Mouse (Mus musculus) brain, embryonic 18.5 days (tissue): Measurements from ENCODE around the gene Dnah3.

ENCODE experiments used
- DNase-seq: peaks from one replicate; pipeline ENCODE4 v3.0.0-alpha.2; 2012; ENCODE audit warnings: low read depth, low spot score

Dnah3 gene

DNA sequence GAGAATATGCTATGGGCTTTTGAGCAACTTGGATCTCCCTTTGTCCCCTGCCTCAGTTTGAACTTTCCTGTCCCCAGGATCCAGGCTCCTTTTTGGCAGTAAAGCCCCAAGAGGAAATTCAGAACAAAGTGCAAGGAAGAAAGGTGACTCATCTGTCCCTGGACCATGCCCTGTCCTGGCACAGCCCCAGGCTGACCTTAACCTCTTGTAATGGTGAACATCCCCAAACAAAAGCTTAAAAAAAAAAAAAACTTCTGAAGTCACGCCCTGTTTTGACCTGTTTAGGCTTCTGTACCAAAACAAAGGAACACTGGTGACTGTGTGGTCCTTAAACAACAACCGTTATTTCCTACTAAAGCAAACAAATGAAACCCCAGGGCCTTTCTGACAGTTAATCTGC, 153.5 kb downstream of the Dnah3 start:
- no peak for DNase-seq

DNA sequence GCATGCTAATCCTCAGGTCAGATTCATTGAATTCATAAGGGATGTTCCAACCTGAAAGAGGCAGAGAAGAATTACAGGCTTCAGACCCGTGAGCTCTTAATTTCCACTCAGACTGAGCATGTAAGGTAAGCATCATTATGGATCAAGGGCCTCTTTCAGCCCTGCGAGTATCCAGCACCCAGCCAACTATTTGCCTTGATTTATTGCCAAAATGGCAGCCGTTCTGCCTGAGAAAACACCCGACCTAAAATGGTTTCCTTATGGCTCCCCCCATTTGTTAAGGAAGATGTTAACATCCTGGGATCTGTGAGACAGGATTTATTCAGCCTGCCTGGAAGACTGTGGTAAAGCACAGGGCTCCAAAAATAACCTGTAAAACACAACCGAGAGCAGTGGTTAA, 158.0 kb downstream of the Dnah3 start:
- no peak for DNase-seq

DNA sequence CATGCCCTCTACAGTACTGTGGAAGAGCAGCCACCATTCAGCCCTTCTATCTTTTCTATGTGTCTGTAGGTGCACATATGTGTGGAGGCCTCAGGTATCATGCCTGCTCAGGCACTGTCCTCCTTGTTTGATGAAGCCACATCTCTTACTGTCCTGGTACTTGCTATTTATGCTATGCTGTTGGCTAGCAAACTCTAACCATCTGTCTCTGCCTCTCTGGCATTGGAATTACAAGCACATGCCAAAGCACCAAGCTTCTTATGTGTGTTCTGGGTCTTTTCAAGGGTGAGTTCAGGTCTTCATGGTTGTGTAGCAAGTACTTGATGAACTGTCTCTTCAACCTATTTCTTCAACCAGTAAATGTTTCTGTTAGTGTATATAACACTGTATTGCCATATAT, 158.8 kb downstream of the Dnah3 start:
- DNase-seq = peak; percentile 10

DNA sequence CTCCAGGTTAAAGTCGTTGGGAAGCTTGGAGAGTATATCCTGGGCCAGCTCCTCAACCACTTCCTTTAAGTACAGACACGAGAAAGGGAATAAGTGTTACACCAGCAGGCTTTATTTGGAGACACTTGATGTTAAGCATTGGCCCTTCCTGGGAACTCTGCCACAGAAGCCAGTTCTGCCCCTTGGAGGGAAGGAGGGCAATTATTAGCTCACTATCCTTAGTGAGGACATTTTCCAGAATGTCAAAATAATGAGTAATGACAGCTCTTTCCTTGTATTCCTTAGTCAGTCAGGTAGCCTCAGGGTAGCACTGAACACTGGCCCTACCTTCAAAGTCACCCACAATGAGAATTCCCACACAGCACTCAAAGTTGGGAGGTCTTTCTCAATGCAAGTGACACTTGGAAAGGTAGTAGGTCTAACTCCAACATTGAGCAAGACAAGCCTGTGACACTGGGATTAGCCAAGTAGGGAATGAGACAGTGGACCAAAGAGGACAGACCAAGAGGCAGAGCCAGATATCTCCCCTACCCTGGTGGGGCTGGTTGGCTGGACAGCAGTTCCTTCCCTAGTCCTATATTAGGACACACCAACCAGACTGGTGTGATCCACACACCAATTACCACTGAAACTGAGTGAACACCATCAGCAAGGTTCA, 166.2 kb downstream of the Dnah3 start:
- no peak for DNase-seq

DNA sequence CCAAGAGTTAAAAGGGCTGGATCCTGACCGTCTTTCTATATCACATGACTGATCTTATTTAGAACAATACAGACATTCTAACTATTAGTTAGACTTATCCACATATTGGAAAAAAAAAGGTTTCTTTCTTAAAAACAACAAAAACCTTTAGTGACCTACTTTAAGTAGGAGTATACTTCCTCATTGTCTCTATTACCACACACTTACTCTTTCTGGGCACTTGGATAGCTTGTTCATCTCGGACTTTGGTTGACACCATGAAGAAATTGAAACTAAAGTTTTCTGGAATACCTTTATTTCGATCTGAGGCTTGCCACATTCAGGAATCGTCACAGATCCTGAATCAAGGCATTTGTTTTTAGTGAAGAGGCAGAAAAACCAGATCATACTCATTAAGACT, 174.0 kb downstream of the Dnah3 start:
- DNase-seq = no peak

DNA sequence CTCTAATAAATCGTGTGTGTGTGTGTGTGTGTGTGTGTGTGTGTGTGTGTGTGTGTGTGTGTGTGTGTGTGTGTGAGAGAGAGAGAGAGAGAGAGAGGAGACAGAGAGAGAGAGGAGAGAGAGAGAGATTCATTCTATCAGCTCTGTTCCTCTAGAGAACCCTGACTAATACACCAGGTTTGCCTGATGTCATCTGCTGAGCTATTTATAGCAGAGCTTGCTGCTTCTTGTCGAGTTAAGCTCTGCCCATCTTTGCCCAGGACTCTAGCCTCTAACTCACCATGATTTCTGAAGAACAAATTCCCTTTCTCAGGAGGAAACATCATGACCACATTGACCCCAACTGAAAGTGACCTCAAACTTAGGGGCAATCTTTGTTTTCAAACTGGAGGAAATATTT, 174.6 kb downstream of the Dnah3 start:
- no peak for DNase-seq

DNA sequence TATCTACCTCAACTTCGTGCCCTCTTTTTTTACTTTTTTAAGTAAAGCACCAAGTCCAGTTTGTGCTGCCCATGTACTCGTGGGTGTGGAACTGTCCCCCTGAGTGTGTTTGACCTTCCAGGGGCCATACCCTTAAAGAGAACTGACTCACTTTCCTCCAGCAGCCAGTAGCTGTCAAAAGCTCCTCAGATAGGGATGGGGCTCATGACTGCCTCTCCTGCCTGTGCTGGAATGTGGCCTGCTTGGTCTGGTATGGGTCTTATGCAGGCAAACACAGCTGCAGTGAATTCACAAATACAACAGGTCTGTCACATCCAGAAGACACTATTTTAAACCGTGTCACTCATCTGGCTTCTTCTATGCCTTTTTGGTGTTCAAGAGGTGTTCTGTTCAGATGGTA, 183.4 kb downstream of the Dnah3 start:
- DNase-seq = no peak

DNA sequence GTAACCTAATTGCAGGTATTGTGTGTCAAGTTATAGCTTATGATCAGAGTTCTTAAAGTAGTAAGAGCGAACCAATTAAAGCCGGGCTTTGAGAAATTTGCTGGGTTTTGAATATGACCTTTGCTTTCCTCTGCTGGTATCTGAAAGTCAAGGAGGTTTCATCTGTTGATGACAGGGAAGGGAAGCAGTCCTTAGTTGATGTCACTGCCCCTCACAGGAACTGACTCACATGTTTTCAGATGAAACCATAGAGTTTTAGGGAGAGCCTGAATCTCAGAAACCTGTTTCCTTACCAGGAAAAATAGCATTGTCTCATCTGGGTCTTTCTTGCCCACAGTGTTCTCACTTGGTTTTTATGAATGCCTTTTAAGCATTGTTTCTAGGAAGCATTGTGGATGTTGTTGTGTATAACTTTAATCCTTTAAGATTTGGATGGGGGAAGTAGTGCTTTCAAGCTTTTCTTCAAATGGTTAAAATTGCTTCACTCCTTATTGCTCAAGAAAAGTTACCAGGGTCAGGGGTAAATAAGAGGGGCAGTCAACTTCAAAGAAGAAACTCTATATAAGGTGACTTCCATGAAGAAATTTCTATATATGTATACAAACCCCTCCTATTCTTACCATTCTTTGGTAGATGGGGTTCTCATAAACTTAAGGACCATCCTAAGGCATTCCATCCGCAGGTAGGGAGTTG, 188.4 kb downstream of the Dnah3 start:
- no peak for DNase-seq

DNA sequence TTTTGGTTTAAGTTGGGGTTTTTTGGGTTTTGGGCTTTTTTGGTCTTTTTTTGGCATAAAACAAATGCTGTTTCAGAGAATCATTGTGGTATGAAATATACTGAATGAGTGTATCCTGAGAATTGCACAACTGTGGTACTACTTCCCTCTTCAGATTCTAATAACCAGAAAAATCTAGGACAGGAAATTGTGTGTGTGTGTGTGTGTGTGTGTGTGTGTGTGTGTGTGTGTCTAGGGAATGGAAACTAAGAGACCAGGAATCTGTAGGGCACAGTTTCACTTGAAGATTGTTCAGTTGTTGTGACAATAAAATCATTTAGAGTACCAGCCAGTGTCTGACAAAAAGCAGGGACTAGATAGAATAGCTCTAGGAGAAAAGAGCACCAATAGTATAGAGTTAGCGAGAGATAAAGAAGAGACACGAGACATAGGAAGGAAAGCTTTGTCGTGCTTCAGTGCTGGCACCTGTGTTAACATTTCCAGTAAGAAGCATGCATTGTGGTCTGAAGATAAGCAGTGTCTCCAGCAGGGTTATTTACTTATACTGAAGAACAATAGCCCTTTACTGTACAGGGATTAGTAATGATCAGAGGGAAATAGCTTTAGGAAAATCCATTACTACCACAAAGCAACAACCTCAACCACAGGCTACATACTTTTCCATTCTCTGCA, 195.6 kb downstream of the Dnah3 start:
- DNase-seq = no peak

DNA sequence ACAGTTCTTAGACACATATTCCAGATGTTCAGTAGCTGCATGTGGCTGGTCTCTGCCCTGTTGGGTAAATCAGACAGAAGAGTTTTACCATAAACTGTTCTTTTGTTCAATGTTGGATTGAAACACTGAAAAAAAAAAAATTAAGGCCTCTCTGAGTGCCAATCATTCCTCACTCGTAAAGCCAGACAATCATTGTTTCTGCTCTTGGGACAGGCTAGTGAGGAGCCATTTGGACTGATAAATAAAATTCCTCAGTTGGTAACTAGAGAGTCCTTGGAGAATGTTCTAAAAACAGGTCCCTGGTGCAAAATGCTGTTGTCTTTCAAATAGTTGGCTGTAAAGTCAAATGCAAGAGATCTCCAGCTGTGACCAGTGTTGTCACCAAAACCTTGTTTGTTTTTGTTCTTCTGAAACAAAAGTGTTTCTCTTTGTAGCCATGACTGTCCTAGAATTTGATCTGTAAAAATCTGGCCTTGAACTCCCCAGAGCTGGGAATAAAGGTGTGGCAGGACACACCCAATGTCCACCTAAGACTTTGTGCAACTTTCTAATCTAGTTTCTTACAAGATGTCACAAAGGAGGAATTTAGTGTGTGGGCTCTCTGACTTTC, 196.7 kb downstream of the Dnah3 start:
- no peak for DNase-seq

DNA sequence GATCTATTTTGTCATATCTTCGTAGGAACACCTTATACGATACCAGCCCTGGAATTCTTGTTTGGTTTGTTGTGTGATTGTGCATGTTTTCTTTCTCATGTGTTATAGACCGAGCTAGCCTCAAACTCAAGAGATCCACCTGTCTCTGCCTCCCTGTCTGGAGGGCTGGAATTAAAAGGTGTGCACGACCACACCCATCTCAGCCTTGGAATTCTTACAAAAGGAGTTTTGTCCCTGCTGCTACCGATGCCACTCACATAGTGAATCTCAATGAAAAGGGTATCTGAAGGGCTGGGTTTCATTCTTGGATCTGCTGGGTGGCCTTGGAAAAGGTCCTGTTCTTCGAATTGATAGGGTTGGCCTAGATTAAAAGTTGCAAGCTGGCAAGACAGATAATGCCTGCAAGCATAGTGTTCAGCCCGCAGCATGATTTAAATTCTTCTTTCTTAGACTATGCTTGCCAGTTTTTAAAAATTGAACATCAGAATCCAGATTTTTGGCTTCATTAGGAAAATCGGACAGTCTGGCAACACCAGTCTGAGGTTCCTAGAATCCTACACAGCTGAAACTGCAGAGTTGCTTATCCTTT, 197.5 kb downstream of the Dnah3 start:
- no peak for DNase-seq

DNA sequence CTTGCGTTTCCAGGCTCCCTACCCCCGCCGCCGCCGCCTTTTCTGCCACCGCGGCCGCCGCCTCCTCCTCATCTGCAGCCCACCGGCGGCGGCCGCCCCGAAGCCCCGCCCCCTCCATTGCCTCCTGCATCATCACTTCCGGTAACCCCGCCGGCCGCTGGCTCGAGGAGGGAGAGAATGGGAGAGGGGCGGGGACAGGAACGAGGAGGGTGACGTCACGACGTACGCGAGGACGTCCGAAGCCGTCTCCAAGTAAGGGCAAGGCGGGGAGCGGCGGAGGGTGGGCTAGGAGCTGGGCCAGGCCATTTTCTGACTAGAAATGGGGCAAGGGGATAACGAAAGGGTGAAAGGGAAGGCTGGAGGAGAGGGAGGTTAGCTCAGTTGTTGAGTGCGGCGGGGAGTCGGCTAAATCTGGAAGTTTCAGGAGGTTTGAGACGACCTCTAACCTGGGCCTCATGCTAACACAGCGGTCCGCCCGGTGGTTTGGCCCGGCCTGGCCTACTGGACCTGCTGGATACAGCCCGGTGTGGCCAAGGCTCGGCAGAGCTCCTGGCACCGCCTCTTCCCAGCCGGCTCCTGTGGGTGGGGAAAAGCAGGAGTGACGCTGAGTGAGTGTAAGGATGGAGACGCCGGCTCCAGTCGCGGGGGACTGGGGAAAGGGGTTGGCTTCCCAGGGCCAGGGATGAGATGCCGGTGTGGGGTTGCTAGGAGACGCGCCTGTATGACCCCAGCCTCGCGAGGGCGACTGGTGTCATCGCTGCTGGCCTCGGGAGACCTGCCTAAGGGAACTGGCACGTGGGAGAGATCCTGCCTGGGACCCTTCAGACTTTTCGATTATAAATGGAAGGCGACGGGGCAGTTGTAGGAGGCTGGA, 199.2 kb downstream of the Dnah3 start, which contains the start of the genes Lyrm1 and Dcun1d3:
Gene Lyrm1, plus strand, starts transcription at position 223 of the 874 bp plus-strand sequence.
Gene Dcun1d3, minus strand, starts transcription at position 660 of the 874 bp plus-strand sequence.
- DNase-seq = peak; percentile 98

DNA sequence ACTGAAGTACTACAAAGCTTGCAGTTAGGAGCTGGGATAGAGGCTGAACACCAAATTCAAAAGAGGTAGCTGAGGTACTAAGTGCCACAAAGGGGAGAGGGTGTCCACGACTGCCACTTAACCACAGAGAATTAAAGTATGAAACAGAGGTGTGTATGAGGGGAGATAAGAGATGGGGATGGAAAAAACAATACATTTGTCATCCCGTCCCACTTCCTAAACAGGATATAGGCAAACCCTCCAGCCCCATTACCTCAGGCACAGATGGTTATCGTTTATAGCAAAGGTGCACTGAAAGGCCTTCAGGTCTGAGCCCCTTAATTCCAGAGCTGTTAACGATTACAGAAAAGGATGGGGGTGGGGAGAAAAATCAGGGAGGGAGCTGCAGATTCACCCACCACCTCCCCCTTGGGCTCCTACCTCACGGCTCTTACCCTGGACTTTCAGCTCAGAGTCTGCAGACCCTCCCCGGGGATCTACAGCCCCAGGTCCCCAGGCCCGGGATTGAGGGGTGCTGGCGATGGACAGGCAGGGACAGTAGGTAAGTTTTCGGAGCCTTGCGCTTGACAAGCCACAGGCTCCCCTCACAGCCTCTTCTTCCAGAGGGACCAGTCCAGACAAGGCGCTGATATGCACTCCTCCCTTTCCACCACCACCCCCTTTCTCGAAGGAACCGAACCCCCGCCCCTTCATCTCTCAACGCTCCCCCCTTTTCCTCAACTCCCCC, 200.1 kb downstream of the Dnah3 start:
- no peak for DNase-seq

DNA sequence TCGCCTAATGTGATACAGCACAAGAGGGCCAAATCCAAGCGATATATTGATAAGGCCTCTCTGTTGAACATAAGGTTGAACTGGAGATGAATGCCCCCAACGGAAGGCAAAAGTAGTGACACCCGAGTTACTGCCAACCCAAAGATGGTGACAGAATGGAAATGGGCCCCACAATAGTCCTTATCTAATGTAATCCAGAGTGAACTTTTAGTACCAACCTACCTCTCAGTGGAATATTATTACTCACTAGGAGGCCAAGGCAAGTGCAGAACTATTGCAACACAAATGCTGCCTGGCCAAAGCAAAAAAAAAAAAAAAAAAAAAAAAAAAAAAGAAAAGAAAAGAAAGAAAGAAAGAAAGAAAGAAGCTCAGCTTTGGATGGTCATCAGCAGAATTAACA, 202.3 kb downstream of the Dnah3 start:
- no peak for DNase-seq

DNA sequence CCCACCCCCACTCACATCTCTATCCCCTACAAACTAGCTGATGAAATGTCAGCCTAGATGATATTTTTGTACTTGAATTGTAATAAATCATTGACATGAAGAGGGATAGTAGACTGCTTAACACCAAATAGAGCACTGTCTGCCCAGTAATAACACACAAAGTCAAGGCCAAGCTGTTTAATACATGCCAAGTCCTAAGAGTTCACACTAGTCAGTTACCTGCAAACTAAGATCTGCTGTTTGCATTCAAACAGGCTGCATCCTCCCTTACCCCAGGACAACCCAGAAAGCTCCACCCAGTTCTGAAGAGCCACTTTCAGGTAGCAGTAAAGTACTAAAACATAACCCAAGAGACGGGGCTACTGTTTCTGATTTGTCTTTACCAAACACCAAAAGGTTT, 202.9 kb downstream of the Dnah3 start:
- no peak for DNase-seq

DNA sequence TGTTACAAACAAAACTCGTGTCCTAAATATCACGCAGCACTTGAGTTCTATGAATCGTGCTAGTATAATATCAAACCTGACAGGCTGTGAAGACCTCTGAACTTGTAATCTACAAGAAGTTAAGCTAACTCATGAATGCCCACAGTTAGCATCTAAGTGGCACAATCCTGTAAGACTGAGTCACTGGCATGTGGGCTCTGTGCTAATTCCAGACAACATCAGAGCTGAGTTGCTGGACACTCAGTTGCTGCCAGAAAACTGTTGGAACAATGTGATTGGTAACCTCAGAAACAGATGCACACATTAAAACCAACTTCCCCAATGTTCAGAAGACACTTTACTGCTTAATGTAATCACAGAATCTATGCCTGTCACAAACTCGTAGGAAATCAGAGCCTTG, 207.2 kb downstream of the Dnah3 start:
- no peak for DNase-seq

DNA sequence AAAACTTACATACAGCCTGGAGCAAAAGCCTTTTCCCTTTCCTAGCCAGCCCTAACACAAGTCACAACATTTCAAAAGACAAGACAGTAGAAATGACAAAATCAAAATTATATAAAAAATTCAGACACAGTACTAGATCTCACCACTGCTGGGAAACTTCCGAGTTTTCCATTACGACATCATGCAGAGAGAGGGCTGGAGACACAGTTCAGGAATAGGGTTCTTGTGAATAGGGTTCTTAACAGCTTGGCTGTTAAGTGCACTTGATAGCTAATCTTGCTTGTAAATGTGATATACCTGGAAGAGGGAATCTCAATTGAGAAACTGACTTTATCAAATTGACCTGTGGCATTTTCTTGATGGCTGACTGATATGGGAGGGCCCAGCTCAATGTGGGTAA, 213.9 kb downstream of the Dnah3 start:
- DNase-seq = no peak

DNA sequence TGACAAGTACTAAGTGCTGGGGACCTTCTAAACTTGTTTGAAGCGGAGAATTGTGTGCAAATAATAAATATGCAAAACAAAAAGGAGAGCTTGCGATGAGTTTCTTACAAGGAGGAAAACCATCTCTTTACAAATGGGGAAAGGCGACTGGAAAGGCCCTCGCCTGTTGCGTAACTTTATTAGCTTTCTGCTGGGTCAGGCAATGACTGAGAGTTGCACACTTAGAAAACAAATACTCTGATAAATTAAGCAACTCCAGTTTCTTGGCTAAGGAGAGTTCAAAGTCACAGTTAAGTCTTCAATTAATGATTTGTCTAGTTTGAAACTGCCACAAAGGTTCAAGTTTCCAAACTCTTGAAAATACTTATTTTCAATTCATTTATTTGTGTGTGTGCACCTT, 214.7 kb downstream of the Dnah3 start:
- DNase-seq = no peak

DNA sequence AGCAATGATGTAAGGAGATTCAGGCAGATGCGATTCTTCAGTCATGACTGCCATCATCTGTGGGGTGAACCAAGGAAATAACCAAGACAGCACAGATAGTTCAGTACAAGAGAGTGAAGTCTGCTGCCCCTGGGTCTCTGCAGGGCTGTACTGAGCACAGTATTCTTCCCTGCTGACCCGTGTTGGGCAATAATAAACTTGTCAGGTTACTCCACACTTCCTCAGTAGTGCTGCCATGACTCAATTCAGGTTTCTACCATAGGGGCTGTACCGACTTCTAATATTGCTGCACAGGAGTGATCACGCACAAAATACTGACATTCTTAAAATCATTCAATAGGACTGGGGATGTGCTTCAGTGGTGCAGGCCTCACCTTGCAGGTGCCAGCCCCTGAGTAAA, 215.9 kb downstream of the Dnah3 start:
- DNase-seq = no peak

DNA sequence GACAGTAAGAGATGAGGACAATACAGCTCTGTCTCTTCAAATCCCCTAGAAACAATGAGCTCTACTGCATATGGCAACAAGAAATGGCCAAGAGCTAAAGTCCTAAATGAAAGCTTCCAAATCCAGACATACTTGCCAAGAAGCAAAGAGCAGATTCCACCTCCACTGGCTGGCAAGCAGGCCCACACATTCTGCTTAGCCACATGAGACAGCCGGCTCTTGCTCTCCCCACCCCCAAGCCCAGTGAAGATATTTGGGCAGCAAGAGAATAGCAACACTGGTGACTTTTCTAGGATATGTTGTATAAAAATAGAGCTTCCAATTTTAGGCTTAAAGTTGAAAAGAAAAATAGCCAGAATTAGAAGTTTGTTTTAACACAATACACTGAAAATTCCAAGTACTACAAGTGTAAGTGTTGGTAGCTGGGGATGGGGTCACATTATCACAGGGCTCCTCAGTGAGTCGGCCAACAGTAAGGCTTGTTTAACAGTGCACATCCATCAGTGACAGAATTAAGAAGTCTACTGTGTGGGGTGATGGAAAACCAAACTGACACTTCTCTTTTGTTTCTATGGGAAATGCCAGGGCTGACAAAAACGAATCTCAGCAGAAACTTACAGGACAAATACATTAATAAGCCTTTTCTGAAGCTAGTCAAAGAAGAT, 219.2 kb downstream of the Dnah3 start:
- DNase-seq = no peak
